Mouse (Mus musculus) left cerebral cortex, postnatal 14 days (tissue): ENCODE measurements around the gene Ppp2r5e. TPM values are rescaled to one million over a fixed set of nuclear protein-coding genes. Genes with fewer than 3 reads are reported as not detected.

Source experiments
- DNase-seq, 2 experiments: peaks; one replicate each; pipeline ENCODE4 v3.0.0; 2021 to 2022; ENCODE audit warnings: low spot score in 2 of 2, mixed read lengths in 1 of 2
- intact Hi-C: fragments of 180-260 bp; cut with DNase I; formaldehyde crosslinking; loops from one replicate; pipeline ENCODE4 v1.15.1; 2025
- long read RNA-seq, 2 experiments: library from polyadenylated mRNA; stranded (forward); transcript quantifications; one replicate each; pipeline ENCODE4 v2.0.0; 2021
- total RNA-seq, 2 experiments: library from RNA; stranded (reverse); gene quantifications; 2 replicates each; pipeline ENCODE4 v1.2.3; 2021

The Ppp2r5e gene
- total RNA-seq: 10 to 100 TPM; 83.1 to 84.3 TPM
- long read RNA-seq, experiment 1, full-length matches to known transcripts: 50 of 66 reads
- long read RNA-seq, experiment 1, partial matches to known transcripts: 1 of 66 reads
- long read RNA-seq, experiment 1, other reads (novel, unspliced or antisense): 15 of 66 reads
- long read RNA-seq, experiment 2, full-length matches to known transcripts: 55 of 76 reads
- long read RNA-seq, experiment 2, partial matches to known transcripts: 3 of 76 reads
- long read RNA-seq, experiment 2, other reads (novel, unspliced or antisense): 18 of 76 reads

- intact Hi-C loops: loop anchor here (5.0 kb wide), 3 partner anchors 51 to 129 kb away; partner anchors contain the start of gene Wdr89
- peak; percentile 98 to 99 for DNase-seq
Observed at GRCm38 (mm10) chr12:75596154-75597002, at the start of gene Ppp2r5e. TSS of gene Ppp2r5e (minus strand) at chr12:75596245.

DNA sequence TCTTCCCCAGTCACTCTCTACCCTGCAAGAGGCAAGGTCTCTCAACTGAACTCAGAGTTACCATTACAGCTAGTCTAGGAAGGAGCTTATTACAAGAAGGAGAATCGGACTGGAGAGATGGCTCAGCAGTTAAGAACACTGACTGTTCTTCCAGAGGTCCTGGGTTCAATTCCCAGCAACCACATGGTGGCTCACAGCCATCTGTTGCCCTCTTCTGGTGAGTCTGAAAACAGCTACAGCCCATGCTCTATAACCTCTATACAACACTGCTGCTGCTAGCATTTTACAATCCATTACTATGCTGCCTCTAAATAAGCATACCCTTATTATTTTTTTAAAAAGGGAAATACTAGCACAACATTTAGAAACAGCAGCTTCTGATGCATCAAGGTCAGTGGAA is 49.7 kb upstream of the Ppp2r5e start:
- intact Hi-C loops: loop anchor here (5.0 kb wide), 1 partner anchor 48 kb away; the partner anchor contains the start of gene Ppp2r5e
- no peak for DNase-seq

GRCm38 (mm10) chr12:75641726-75642125 is 45.7 kb upstream of the Ppp2r5e start:
- intact Hi-C loops: no loop called here
- peak in 1 of 2 experiments; percentile 14 for DNase-seq

DNA sequence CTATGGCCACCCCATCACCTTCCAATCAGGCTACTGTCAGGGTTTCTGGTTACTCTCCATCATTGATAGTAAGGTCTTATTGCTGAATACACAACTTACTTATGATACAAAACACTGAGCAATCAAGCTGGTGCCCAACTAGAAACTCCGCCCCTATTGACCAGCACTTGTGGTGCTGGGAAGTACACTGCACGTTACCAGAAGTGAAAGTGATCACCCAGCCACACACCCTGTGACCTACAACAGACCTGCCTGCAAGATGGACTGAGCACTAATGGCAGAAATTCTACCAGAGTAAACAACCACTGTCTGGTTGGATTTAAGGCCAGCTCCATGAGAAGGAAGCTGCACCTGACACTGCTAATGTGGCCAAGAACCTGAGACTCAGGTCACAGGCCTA is 42.3 kb upstream of the Ppp2r5e start:
- intact Hi-C loops: no loop called here
- no peak for DNase-seq

DNA sequence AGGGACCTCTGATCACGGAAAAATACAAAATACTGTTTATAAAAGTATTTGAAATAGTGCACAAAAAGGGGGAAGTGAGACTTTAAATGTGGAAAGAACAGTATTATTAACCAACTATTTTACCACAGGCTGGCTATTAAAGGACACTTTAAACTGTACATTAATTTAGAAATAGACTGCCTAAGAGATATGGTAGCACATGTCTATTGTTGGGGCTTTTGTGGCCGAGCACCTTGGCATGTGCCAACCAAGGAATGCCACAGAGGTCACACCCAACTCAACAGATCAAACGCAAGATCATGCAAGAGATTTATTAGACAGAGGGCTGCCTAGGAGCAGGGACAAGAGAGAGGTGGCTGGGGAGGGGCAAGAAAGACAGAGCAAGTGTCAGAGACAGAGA is 41.1 kb upstream of the Ppp2r5e start:
- DNase-seq: no peak
- intact Hi-C loops: no loop called here

GRCm38 (mm10) chr12:75635771-75636430 is 39.9 kb upstream of the Ppp2r5e start:
- intact Hi-C loops: no loop called here

DNA sequence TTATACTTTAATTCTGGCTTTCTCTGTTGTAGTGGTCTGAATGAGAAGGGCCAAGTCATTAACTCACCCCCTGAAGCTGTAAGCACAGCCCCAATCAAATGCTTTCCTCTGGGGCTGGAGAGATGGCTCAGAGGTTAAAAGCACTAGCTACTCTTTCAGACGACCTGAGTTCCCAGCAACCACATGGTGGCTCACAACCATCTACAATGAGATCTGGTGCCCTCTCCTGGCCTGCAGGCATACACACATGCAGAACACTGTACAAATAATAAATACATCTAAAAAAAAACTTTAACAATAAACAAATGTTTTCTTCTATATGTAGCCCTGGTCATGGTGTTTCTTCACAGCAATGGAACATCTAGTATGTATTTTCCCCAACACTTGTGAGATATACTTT is 33.6 kb upstream of the Ppp2r5e start:
- DNase-seq: no peak
- intact Hi-C loops: no loop called here

More at GRCm38 (mm10) chr12:75635771-75636430, 39.9 kb upstream of the Ppp2r5e start:
- DNase-seq: no peak

DNA sequence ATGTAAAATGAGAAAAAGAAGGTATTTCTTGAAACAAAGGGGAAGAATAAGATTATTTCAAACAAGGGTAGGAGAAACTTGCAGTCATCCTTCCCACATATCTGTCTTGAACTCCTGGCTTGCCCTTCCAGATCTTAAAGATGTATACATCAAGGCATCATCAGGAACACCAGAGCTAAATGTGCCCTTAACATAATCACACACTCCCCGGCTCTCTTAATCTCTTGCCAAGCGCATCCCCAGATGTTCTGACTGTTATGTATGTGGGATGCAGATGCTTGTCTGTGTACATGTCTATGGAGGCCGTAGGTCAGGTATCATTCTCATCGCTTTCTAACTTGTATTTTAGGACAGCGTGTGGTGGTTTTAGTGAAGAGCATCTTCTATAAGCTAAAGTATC is 27.2 kb upstream of the Ppp2r5e start:
- intact Hi-C loops: no loop called here
- no peak for DNase-seq

DNA sequence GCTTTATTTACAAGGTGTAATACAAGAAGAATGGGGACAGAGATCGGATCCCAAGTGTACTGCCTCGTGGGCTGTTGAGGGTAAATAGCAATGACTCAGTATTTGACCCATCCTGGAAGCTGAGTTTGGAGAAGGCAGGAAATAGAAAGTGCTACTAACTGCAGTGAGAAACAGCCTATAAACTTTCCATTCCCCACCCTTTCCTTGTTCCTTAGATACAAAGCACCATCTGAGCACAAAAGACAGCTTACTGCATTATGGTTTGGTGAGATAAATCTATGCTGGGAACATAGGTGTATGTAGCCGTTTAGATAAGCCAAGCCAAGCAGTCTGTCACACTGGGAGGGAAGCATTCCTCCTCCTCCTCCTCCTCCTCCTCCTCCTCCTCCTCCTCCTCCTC is 26.8 kb upstream of the Ppp2r5e start:
- DNase-seq: no peak
- intact Hi-C loops: no loop called here

GRCm38 (mm10) chr12:75616841-75617240 is 20.8 kb upstream of the Ppp2r5e start:
- intact Hi-C loops: no loop called here
- no peak for DNase-seq

DNA sequence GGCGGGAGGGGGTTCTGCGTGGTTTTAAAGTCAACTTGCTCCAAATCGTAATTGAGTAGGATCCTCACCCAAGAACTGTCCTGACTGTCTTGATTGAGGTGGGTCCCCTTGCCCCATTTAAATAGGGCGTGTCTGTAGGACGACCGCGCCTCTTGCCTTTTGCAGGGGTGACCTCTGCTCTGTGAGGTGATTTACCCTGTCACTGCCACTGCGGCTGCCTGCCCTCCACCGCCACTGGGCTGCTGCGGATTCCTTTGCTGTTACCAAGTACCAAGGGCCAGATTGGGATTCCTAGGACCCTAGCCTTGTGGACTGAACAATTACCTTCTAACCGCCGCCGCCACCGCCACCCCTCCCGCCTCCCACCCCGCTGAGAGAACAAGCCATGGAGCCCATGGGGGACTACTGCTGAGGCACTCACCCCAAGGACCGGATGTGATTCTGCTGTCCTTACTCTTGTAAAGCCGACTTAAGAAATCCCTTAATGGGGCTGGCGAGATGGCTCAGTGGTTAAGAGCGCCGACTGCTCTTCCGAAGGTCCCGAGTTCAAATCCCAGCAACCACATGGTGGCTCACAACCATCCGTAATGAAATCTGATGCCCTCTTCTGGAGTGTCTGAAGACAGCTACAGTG is 20.2 kb upstream of the Ppp2r5e start:
- intact Hi-C loops: no loop called here
- no peak for DNase-seq

DNA sequence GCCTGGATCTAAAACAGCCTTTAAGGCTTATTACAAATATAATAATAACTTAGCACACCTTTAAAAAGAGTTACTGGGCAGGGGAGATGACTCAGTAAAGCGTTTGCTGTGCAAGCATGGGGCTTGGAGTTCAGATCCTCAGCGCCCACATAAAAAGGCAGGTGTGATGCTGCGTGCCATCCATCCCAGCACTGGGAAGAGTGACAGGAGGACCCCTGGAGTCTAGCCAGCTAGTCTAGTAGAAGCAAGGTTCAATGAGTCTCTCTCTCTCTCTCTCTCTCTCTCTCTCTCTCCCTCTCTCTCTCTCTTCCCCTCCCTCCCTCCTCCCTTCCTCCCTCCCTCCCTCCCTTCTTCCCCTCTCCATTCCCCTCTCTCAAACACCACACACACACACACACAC is 19.5 kb upstream of the Ppp2r5e start:
- DNase-seq: no peak
- intact Hi-C loops: no loop called here

DNA sequence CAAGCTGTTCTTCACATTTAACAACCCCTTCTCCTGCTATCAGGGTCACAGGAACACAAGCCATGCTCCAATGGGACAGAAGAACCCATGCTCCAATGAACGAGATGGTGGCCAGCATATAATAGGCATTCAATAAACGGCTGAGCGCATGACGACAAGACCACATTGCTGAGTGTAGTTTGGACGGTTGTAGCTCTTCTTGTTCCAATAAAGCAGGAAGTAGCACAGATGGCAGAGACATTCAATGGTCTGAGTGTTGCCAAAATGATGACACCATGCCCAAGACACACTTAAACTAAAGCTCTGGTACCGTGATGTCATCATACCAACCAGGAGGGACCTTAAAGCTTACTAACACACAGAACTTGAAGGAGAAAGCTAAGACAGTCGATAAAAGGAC is 16.7 kb upstream of the Ppp2r5e start:
- intact Hi-C loops: no loop called here
- peak in 1 of 2 experiments; percentile 34 for DNase-seq

- intact Hi-C loops: loop anchor here (5.0 kb wide), 3 partner anchors 48 to 132 kb away; partner anchors contain the start of gene Wdr89
Observed at GRCm38 (mm10) chr12:75599490-75599889, 3.4 kb upstream of the Ppp2r5e start.

DNA sequence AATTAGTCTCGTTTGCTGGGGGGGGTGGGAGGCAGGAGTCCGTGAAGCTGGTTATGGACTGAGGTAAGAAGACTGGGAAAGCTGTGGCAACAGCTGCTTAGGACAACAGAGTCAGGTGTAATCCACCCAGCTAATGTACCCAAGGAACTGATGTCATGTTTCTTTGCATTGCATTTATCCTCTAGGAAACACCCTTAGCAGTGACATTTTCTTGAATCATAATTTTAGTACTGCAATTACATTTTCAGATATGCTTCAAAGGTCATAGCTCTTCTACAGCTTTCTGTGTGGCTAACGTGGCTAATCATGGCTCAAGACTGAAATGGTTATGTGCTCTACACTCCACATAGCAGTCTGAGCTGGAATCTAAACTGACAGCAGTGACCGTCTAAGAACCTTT is 2.9 kb upstream of the Ppp2r5e start:
- no peak for DNase-seq
- intact Hi-C loops: loop anchor here (5.0 kb wide), 3 partner anchors 48 to 132 kb away; partner anchors contain the start of gene Wdr89

More at GRCm38 (mm10) chr12:75599490-75599889, 3.4 kb upstream of the Ppp2r5e start:
- DNase-seq: no peak

- DNase-seq: peak in 1 of 2 experiments; percentile 64
Observed at GRCm38 (mm10) chr12:75597707-75598106, 1.7 kb upstream of the Ppp2r5e start.

GRCm38 (mm10) chr12:75595291-75596153 is 523 bp downstream of the Ppp2r5e start:
- no peak for DNase-seq
- intact Hi-C loops: loop anchor here (5.0 kb wide), 3 partner anchors 52 to 128 kb away; partner anchors contain the start of gene Wdr89

More at GRCm38 (mm10) chr12:75597707-75598106, 1.7 kb upstream of the Ppp2r5e start:
- intact Hi-C loops: loop anchor here (5.0 kb wide), 3 partner anchors 50 to 130 kb away; partner anchors contain the start of gene Wdr89

DNA sequence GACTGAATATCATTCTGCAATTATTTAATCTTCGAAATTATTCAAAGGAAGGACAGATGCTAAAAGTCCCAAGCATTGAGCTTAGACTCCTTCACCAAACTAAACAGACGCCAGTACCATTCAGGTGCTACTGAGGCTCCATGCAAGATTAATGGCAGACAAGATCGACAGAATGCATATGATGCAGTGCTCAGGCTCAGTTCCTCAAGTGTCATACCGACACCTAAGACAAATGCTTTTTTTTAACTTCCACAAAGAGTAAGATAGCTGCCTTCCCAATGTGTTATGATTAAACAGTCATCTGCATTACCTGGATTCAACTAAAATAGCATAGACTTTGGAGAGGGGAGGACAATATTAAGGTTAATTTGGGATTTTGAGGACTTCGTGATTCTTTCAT is 1.6 kb downstream of the Ppp2r5e start:
- DNase-seq: no peak
- intact Hi-C loops: no loop called here
